Mouse (Mus musculus) stomach, postnatal 0 days (tissue): ENCODE data around the gene Glyr1. TPM values are rescaled to one million over a fixed set of nuclear protein-coding genes. Genes with fewer than 3 reads are reported as not detected.

Source experiments
- ATAC-seq: fragments of 200-750 bp; cut with Nextera tagmentation; 2 replicates; pipeline ENCODE4 v1.8.0; 2017; ENCODE audit not compliant: low FRiP score, low TSS enrichment
- DNase-seq: peaks from one replicate; pipeline ENCODE4 v3.0.0-alpha.2; 2016; ENCODE audit warnings: low spot score
- H3K27ac ChIP-seq: fragments of 300-500 bp; sonication (generic); replicated peaks from 2 replicates; pipeline ENCODE4 v1.5.1; 2014; ENCODE audit warnings: mild to moderate bottlenecking, control low read depth
- H3K27me3 ChIP-seq: fragments of 300-500 bp; sonication (generic); 2 replicates; pipeline ENCODE4 v1.6.1; 2014; ENCODE audit warnings: low read length; ENCODE audit not compliant: control insufficient read depth, insufficient read depth
- H3K36me3 ChIP-seq: fragments of 300-500 bp; sonication (generic); 2 replicates; pipeline ENCODE4 v1.6.1; 2014; ENCODE audit warnings: low read length, mixed read lengths; ENCODE audit not compliant: control insufficient read depth, insufficient read depth
- H3K4me1 ChIP-seq: fragments of 300-500 bp; sonication (generic); replicated peaks from 2 replicates; pipeline ENCODE4 v1.6.1; 2014; ENCODE audit warnings: antibody characterized with exemption; ENCODE audit not compliant: control insufficient read depth, insufficient read depth
- H3K4me2 ChIP-seq: fragments of 300-500 bp; sonication (generic); replicated peaks from 2 replicates; pipeline ENCODE4 v1.6.1; 2014; ENCODE audit warnings: low read depth, mild to moderate bottlenecking, control low read depth, moderate library complexity
- H3K4me3 ChIP-seq: fragments of 300-500 bp; sonication (generic); 2 replicates; pipeline ENCODE4 v1.5.1; 2014; ENCODE audit warnings: low read depth, low read length, control low read depth
- H3K9ac ChIP-seq: fragments of 300-500 bp; sonication (generic); 2 replicates; pipeline ENCODE4 v1.6.1; 2014; ENCODE audit warnings: mild to moderate bottlenecking, low read length, control low read depth, mixed read lengths
- H3K9me3 ChIP-seq: fragments of 300-500 bp; sonication (generic); 2 replicates; pipeline ENCODE4 v1.6.1; 2016; ENCODE audit warnings: low read length; ENCODE audit not compliant: control insufficient read depth
- CTCF ChIP-seq: IDR thresholded peaks from 2 replicates; pipeline ENCODE4 v1.5.1; 2016; ENCODE audit warnings: antibody characterized with exemption, low read depth, mild to moderate bottlenecking, moderate library complexity
- EP300 ChIP-seq: optimal IDR thresholded peaks from 2 replicates; pipeline ENCODE3; 2016; ENCODE audit warnings: antibody characterized with exemption
- WGBS: fragments of 180-500 bp; shearing (Covaris S2); extraction: QIAGEN DNeasy Blood & Tissue Kit; methylation state at CpG from one replicate; pipeline ENCODE4 v1.1.7; 2014; 5-methylcytosine and 5-hydroxymethylcytosine counted together
- polyA plus RNA-seq: library from polyadenylated mRNA; unstranded; fragments of >200 nt; fragmentation: Nextera tagmentation; extraction: Ambion mirVana; gene quantifications from 2 replicates; pipeline ENCODE4 v1.2.1, GENCODE M21; 2015

Gene Glyr1
- polyA plus RNA-seq, 1 experiment from 2014 or later = 65.2 TPM

DNA sequence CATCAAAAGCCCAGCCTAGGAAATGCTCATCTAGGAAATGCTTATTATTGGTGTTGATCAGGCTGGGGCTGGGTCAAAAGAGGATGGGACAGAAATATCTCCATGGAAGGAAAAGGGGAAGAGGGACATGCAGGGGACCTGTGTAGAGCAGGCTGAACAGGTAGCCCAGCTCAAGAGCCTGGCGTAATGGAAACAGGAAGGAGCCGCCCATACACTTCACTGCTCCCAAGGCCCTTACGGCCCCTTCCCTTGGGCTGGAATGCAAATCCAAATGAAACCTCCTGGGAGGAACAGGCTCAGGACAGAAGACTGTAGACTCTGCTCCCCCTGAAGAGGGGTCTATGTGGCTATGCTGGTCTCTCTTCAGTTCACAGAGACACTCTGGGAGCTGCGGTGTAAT is 35.1 kb downstream of the Glyr1 start:
- DNase-seq = no peak
- H3K9me3 ChIP-seq = no peaks in the 10 kb centered on the region
- peaks cover 38% of the 10 kb centered on the region for H3K36me3 ChIP-seq
- H3K4me2 ChIP-seq = no peak overlapping the region
- H3K9ac ChIP-seq = no peak overlapping the region
- no peak overlapping the region for H3K4me3 ChIP-seq
- no peak for TF ChIP-seq CTCF
- TF ChIP-seq EP300 = no peak
- no peaks in the 10 kb centered on the region for H3K27me3 ChIP-seq
- H3K27ac ChIP-seq = peak overlapping the region; percentile 56
- H3K4me1 ChIP-seq = no peaks in the 10 kb centered on the region
- 81% methylated on average over 4 of the region's 4 CpGs for WGBS
- no peak for ATAC-seq

DNA sequence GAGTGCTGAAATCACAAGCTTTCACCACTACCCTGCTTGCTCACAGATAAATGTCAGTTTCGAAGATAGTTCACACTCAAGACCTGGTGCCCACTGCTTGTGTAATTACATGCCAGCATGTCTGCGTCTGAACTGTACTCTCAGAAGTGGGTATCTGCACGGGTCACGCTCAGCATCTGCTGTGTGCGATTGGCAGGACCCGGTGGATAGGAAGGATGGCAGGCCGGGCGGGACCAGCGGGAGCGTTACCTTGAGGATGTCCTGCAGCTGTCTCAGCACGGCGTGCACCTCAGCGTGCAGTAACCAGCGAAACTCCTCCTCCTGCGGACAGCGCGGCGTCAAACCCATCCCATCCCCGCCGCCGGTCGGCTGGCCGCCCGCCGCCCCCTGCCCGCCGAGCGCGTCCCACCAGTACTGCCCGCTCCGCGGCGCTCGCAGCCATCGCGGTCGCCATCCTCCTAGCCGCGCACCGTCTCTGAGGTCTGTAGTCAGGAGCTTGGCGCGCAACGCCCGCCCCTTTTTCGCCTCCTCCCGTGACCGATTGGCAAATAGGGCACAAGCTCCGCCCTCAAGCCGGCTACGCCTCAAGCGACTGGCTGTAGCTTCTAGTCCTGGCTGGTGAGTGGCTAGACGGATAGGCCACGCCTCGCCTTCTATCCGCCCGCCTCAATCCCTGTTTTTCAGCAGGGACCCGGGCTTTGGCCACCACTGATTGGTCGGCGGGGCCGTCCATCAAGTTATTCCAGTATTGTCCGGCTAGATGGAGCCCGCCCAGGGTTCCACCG is 36.4 kb downstream of the Glyr1 start, which contains the start of gene Rogdi:
Gene Rogdi, minus strand, starts transcription at position 500 of the 785 bp plus-strand sequence.
- no peaks in the 10 kb centered on the region for H3K9me3 ChIP-seq
- ATAC-seq (peak; percentile 98), DNase-seq (peak; percentile 99)
- peak within 1 kb of the TSS; percentile 62 for H3K4me3 ChIP-seq
- H3K36me3 ChIP-seq = peaks cover 27% of the 10 kb centered on the region
- under 1% methylated on average over 60 of the region's 63 CpGs for WGBS
- H3K27me3 ChIP-seq = no peaks in the 10 kb centered on the region
- H3K9ac ChIP-seq = peak within 1 kb of the TSS; percentile 72
- H3K4me1 ChIP-seq = no peaks in the 10 kb centered on the region
- H3K27ac ChIP-seq = peak within 1 kb of the TSS; percentile 58
- H3K4me2 ChIP-seq = peak within 1 kb of the TSS; percentile 78
- TF ChIP-seq CTCF = peak; percentile 36; the same call in 1 of the 2 replicates
- TF ChIP-seq EP300 = peak; percentile 82

DNA sequence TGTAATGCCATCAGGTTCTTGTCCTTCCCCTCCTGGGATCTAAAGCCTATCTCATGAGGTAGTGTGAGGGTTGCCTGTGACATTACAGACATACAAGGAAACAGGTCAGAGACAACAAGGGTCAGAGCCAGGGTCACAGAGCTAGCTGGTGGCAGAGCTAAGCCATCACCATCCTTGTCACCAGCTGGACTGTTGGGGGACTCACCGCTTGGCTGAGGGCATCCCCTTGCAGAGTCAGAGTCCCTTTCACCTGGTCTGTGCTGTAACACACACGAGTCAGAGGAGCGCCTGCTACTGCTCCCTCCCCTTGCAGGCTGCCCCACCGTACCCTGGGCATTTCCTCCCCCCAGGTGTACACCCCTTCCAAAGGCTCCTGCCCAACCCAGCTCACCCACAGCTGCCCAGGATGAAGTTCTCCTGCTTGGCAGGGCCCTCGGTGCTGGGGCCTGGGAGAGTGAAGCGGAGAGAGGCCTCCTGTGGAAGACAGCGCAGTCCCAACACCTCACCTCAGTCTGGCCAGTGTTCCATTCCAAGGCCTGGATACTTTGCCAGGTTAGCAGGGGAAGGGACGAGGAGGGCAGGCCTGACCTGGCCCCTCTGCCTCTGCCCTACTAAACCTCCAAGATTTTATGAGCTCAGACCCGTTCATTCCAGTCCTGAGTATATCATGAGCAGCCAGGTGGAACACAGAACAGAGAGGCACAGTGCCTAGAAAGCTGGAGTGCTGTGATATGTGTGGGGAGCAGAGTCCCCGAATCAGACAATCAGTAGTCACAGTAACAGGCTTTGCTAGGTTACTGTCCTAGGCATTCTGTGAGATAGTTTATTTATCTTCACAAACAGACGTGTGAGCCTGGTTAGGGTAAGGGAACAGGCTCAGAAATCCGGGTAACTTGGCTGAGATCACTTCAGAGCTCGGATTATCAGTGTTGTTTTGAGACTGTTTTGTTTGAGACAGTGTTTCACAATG is 37.3 kb downstream of the Glyr1 start:
- DNase-seq (no peak), ATAC-seq (no peak)
- WGBS = 44% methylated on average over 13 of the region's 13 CpGs
- peak overlapping the region; percentile 72 for H3K9ac ChIP-seq
- H3K9me3 ChIP-seq = no peaks in the 10 kb centered on the region
- H3K36me3 ChIP-seq = peaks cover 21% of the 10 kb centered on the region
- peak overlapping the region; percentile 58; the same call in 1 of the 2 replicates for H3K27ac ChIP-seq
- no peaks in the 10 kb centered on the region for H3K27me3 ChIP-seq
- peak overlapping the region; percentile 78 for H3K4me2 ChIP-seq
- no peak for TF ChIP-seq EP300
- TF ChIP-seq CTCF = no peak
- H3K4me1 ChIP-seq = no peaks in the 10 kb centered on the region
- peak overlapping the region; percentile 62 for H3K4me3 ChIP-seq

DNA sequence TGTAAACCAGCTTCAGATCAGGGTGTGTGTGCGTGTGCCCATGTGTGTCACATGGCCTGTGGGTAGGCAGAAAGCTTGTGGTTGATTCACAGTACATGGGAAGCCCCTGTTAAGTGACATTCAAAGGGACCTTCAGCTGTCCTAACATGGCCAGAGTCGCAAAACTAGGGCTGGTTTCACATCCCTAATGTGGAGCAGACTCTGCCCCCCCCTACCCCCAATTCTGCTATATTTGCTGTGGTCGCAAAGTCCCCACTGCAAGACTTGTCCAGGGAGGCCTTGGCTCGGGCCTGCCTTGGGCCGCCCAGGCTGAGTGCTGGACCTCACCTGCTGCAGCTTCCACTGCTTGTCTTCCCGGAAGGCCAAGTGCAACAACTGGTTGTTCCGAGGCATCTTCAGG is 38.4 kb downstream of the Glyr1 start:
- no peak overlapping the region for H3K4me2 ChIP-seq
- H3K27ac ChIP-seq = no peak overlapping the region
- H3K36me3 ChIP-seq = peaks cover 14% of the 10 kb centered on the region
- WGBS = 87% methylated on average over 7 of the region's 7 CpGs
- H3K27me3 ChIP-seq = no peaks in the 10 kb centered on the region
- H3K9me3 ChIP-seq = no peaks in the 10 kb centered on the region
- no peak overlapping the region for H3K4me3 ChIP-seq
- no peak overlapping the region for H3K9ac ChIP-seq
- ATAC-seq (no peak), DNase-seq (no peak)
- H3K4me1 ChIP-seq = no peaks in the 10 kb centered on the region
- TF ChIP-seq EP300 = no peak
- TF ChIP-seq CTCF = no peak

DNA sequence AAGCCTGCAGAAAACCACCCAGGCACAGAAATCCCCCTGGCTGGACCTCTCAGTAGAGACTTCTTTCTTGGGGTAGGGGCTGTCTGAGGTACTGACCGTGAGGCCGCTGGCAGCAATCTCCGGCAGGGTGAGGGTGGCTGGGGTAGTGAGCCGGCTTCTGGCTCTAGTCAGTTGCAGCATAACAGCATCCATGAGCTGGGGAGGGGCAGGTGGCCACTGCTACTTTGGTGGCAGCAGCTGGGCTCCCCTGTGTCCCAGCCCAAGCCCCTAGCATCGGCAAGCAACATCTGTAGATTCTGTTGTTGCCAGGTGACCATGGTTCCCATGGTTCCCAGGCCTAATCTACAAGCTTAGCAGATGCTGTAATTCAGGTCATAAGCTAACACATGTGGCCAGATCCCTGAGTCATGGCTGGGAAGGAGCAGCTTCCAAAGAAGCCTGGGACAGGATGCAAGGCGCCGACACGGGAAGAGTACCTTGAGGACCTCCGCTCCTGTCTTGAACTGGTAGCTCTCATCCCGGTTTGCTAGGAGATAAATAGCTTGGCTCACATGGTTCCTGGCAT is 39.2 kb downstream of the Glyr1 start:
- WGBS = 85% methylated on average over 10 of the region's 10 CpGs
- ATAC-seq = no peak

More for the DNA sequence above, 39.2 kb downstream of the Glyr1 start:
- no peak overlapping the region for H3K27ac ChIP-seq
- H3K27me3 ChIP-seq = no peaks in the 10 kb centered on the region
- no peak for DNase-seq
- no peak overlapping the region for H3K9ac ChIP-seq
- H3K4me2 ChIP-seq = no peak overlapping the region
- H3K4me1 ChIP-seq = no peaks in the 10 kb centered on the region
- TF ChIP-seq CTCF (no peak), EP300 (no peak)
- H3K36me3 ChIP-seq = peaks cover 11% of the 10 kb centered on the region
- H3K4me3 ChIP-seq = no peak overlapping the region
- no peaks in the 10 kb centered on the region for H3K9me3 ChIP-seq
